Mouse (Mus musculus): ENCODE results near the gene Mfsd12. TPM values are rescaled to one million over a fixed set of nuclear protein-coding genes. Genes with fewer than 3 reads are reported as not detected.

Mfsd12 gene
- polyA plus RNA-seq, 1 experiment from 2014 or later, result 12.9 TPM

DNA sequence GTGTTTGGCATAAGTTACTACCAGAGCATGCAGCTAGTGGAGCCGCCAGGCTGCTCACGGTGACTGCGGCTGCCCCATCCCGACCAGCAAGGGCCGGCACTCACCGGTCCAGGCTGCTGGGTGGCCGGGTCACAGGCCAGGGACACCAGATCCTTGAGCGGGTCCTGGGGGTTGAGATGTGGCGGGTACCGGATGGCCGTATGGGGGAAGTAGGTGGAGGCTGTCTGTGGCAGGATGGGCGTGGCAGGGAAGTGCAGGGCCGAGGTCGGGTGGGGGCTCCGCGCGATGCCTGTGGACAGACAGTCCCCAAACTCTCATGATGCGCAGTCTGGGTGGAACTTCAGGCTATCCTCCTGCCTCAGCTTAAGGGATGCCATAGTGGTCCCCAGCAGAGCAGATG lies 47.4 kb downstream of the Mfsd12 start:
- no peak for DNase-seq (ENCODE audit: low spot score)
- peak overlapping the region; percentile 72 for H3K27ac ChIP-seq
- H3K4me3 ChIP-seq, result no peak overlapping the region; the same call in 1 of the 2 replicates
- H3K27me3 ChIP-seq (ENCODE audit: insufficient read depth, poor library complexity, severe bottlenecking), result peaks cover 94% of the 10 kb centered on the region
- peaks cover 97% of the 10 kb centered on the region for H3K4me1 ChIP-seq (replicated peaks)
- whole genome bisulfite sequencing, result 47% methylated on average over 18 of the region's 18 CpGs
- H3K9me3 ChIP-seq, result no peaks in the 10 kb centered on the region
- peaks cover 15% of the 10 kb centered on the region for H3K36me3 ChIP-seq

DNA sequence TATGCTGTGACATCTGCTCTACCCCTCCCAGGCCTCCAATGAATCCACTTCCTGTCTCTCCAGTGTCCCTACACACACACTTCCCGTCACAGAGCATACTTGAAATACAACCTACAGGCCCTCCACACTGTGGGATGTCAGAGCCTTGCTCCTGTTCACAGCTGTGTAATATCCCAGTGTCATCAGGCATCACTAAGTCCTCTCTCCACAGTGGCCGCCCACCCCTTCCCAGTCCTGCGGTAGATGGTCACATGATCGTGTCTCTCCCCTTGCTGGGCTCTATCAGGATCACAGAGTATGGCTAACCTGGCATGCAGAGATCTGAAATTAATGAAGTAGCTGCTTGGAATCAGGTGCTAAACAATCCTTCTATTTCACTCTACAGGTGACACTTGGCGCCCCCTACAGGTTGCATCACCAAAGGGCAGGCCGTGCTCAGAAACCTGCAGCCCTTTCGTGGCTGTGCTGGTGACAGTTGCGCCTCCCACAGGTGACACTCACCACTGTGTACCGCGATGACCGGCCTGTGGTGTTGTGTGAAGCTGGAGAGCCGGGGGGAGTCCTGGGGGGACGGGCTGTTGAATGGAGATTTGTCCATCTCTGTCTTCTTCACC lies 48.4 kb downstream of the Mfsd12 start:
- Histone ChIP-seq H3K27ac (no peak overlapping the region), H3K4me1 (replicated peaks) (peaks cover 97% of the 10 kb centered on the region), H3K27me3 (ENCODE audit: insufficient read depth, poor library complexity, severe bottlenecking) (peaks cover 90% of the 10 kb centered on the region), H3K36me3 (peaks cover 6% of the 10 kb centered on the region; the same call in 1 of the 2 replicates), H3K9me3 (no peaks in the 10 kb centered on the region), H3K4me3 (no peak overlapping the region)
- no peak for DNase-seq (ENCODE audit: low spot score)
- WGBS, result 40% methylated on average over 13 of the region's 13 CpGs

DNA sequence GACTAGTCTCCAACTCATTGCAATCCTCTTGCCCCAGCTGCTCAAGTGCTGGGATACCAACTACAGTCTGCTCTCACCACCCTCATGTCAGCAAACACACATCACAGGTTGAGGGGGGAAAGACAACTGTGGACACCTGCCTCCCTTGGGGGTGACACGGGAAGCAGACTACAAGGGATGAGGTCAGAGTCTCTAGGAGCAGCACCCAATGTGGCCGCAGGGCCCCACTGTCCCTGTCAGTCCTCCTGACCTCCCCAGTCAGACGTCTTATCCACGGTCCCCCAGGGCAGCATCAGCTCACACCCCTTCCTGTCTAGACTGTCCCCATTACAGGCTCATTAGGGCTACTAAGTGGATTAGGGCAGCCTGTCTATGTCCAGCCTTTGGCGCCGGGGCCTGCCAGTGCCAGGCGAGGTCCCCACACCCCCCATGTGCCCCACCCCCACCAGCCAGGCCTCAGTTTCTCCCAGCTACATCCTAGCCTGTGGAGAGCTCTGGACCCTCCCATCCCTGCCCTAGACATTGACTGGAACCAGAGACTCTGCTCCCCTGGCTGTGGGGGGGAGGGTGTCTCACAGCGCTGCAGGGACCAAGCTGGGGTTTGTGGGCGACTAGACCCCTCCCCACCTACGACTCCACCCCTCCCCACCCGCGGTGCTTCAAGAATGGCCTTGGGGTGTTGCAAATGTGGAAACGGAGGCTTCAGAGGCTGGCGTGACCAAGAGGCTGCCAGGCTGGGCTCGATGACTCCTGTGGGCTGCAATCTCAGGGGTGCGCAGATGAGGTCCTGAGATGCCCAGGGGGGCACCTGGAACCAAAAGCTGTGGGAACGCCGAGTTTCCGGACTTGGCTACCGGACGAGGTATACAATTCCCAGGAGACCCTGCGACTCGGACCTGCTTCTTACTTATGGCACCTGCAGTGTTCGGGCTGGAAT lies 49.5 kb downstream of the Mfsd12 start:
- H3K36me3 ChIP-seq, result peaks cover 6% of the 10 kb centered on the region; the same call in 1 of the 2 replicates
- H3K4me3 ChIP-seq, result peak overlapping the region; percentile 40
- no peak for DNase-seq (ENCODE audit: low spot score)
- H3K27ac ChIP-seq, result peak overlapping the region; percentile 81
- peaks cover 85% of the 10 kb centered on the region for H3K27me3 ChIP-seq (ENCODE audit: insufficient read depth, poor library complexity, severe bottlenecking)
- WGBS, result 25% methylated on average over 24 of the region's 24 CpGs
- H3K4me1 ChIP-seq (replicated peaks), result peaks cover 97% of the 10 kb centered on the region
- no peaks in the 10 kb centered on the region for H3K9me3 ChIP-seq

DNA sequence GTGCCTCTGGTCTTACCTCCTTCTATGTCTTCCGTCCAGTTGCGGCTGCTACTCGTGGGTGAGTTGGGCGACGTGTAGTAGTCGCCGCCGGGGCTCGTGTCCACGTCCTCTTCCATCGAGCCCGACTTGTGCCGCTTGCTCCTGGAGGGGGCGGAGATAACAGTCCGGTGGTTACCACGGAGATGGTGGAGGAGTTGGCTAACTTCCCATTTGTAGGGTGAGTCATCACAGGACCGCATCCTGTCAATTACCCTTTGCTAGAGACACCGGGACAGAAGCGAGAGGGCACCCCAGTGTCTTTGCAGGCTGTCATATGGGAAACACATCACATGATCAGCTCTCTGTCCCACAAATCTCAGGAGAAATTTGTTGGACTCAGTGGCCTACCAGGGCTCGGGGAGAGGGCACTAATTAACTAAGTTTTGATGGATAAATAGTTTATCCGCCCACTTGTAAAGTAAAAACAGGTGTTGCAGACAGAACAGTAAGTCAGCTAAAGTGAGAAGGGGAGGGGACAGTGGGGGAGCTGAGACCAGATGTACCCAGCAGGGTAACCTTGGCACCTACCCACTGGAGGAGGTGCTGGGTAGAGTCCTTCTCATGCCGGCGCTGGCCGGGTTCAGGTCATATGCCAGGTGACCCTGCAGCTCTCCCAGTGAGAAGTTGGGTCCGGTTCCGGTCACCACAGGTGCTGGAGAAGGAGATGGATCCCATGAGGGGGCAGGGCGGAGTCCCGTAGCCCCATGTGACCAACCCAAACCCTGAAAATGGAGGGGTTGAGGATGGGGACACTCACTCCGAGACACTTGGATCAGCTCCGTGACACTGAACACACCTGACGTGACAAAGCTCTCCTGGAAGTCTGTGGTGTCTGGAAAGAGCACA lies 50.5 kb downstream of the Mfsd12 start:
- Histone ChIP-seq H3K27me3 (ENCODE audit: insufficient read depth, poor library complexity, severe bottlenecking) (peaks cover 79% of the 10 kb centered on the region), H3K9me3 (no peaks in the 10 kb centered on the region), H3K36me3 (peaks cover 6% of the 10 kb centered on the region; the same call in 1 of the 2 replicates), H3K4me1 (replicated peaks) (peaks cover 97% of the 10 kb centered on the region), H3K27ac (peak overlapping the region; percentile 81), H3K4me3 (peak overlapping the region; percentile 40)
- WGBS, result 27% methylated on average over 31 of the region's 31 CpGs
- DNase-seq (ENCODE audit: low spot score), result peak; percentile 46

DNA sequence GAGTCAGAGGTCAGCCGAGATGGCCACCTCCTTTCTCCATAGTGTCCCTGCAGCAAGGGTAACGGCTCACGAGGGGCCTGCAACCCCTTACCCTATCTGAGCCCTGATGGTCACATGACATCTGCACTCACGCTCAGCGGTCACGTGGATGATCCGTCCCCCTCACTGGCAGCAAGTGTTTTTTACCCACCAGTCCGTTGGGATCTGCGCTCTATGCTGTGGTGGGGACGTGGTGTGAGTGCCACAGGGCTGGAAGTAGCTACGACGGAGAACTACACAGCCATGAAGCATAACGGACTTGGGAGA lies 51.1 kb downstream of the Mfsd12 start:
- peak overlapping the region; percentile 81 for H3K27ac ChIP-seq
- no peaks in the 10 kb centered on the region for H3K9me3 ChIP-seq
- H3K4me3 ChIP-seq, result peak overlapping the region; percentile 30; the same call in 1 of the 2 replicates
- no peak for DNase-seq (ENCODE audit: low spot score)
- H3K36me3 ChIP-seq, result peaks cover 6% of the 10 kb centered on the region; the same call in 1 of the 2 replicates
- 40% methylated on average over 13 of the region's 13 CpGs for WGBS
- H3K4me1 ChIP-seq (replicated peaks), result peaks cover 97% of the 10 kb centered on the region
- H3K27me3 ChIP-seq (ENCODE audit: insufficient read depth, poor library complexity, severe bottlenecking), result peaks cover 73% of the 10 kb centered on the region

DNA sequence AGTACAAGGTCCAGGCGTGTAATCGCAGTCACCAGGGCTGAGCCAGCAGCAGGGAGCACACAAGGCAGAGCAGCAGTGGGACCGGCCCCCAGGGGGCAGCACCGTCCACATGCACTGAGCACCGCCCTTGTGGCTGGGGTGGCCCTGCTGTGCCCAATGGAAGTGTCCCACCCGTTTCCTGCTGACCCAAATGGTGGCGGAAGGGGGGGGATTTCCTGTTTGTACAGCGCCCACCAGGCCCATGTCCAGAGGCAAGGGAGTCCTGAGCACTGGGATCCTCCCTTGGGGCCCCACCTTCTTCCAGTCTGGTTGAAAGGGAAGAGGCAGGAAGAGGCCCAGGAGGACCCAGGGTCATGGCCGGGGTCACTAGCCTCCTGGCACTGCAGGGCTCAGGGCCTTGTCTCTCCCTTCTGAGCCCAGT lies 51.6 kb downstream of the Mfsd12 start:
- 14% methylated on average over 9 of the region's 9 CpGs for WGBS
- DNase-seq (ENCODE audit: low spot score), result peak; percentile 78
- H3K27ac ChIP-seq, result peak overlapping the region; percentile 81
- peaks cover 68% of the 10 kb centered on the region for H3K27me3 ChIP-seq (ENCODE audit: insufficient read depth, poor library complexity, severe bottlenecking)
- peaks cover 97% of the 10 kb centered on the region for H3K4me1 ChIP-seq (replicated peaks)
- no peaks in the 10 kb centered on the region for H3K9me3 ChIP-seq
- H3K36me3 ChIP-seq, result peaks cover 6% of the 10 kb centered on the region; the same call in 1 of the 2 replicates
- peak overlapping the region; percentile 30 for H3K4me3 ChIP-seq

DNA sequence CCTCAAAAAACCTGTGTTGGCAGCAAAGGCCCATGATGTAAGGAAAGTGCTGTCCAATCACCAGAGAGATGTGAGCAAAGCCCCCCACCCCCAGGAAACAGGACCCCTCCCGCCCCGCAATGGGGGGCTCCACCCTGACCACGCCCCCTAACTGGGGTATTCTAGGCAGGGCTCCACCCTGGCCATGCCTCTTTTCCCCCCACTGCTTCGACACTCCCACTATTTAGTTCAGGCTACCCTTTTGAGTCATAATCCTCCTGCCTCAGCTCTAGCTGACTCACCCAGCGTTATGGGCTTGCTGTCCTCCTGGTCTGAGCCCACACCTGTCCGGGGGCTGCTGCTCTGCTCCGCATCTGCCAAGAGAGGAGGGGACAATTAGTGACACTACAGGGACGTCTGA lies 52.0 kb downstream of the Mfsd12 start:
- Histone ChIP-seq H3K4me1 (replicated peaks) (peaks cover 97% of the 10 kb centered on the region), H3K27me3 (ENCODE audit: insufficient read depth, poor library complexity, severe bottlenecking) (peaks cover 64% of the 10 kb centered on the region), H3K9me3 (no peaks in the 10 kb centered on the region), H3K4me3 (peak overlapping the region; percentile 30), H3K36me3 (peaks cover 6% of the 10 kb centered on the region; the same call in 1 of the 2 replicates), H3K27ac (peak overlapping the region; percentile 81)
- DNase-seq (ENCODE audit: low spot score), result no peak
- 18% methylated on average over 8 of the region's 8 CpGs for WGBS

DNA sequence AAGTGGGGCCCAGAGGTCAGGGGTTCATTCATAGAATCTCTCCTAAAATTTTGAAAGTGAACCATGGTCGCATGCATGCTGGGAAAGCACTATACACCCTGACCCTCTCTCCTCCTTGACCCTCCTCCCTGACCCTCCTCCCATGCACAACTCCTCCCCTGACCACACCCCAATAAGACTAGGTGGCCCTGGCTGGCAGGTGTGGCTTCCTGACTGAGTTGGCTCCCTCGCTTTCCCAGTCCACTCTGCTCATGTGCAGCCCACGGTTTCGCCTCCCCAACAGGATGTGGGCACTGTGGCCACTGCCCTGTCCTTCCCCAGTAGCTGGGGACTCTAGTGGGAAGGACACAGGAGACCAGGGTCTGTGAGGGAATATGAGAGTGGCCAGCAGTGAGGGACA lies 53.1 kb downstream of the Mfsd12 start:
- DNase-seq (ENCODE audit: low spot score), result no peak
- Histone ChIP-seq H3K9me3 (no peaks in the 10 kb centered on the region), H3K27me3 (ENCODE audit: insufficient read depth, poor library complexity, severe bottlenecking) (peaks cover 54% of the 10 kb centered on the region), H3K36me3 (peaks cover 6% of the 10 kb centered on the region; the same call in 1 of the 2 replicates), H3K27ac (peak overlapping the region; percentile 88), H3K4me1 (replicated peaks) (peaks cover 100% of the 10 kb centered on the region), H3K4me3 (peak overlapping the region; percentile 30; the same call in 1 of the 2 replicates)
- 65% methylated on average over 4 of the region's 4 CpGs for WGBS

DNA sequence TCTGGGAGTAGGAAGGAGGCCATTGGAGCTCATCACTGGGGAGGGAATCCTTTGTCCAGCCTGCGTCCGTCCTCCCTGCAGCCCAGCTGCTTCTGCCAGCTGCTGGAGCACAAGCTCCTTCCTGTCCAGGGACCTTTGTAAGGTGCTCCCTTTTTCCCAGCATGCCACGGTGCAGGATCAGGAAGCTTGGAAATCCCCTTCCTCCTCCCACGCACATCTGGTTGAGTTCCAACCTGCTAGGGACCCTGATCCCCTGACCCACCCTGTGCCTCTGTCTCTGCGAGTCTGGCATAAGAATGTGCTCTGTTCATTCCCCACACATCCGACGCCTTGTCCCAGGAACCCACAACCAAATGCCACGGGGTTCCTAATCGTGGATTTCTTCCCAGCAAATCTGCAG lies 53.7 kb downstream of the Mfsd12 start:
- peaks cover 100% of the 10 kb centered on the region for H3K4me1 ChIP-seq (replicated peaks)
- no peak overlapping the region for H3K4me3 ChIP-seq
- H3K36me3 ChIP-seq, result peaks cover under 1% of the 10 kb centered on the region; the same call in 1 of the 2 replicates
- no peaks in the 10 kb centered on the region for H3K9me3 ChIP-seq
- 84% methylated on average over 9 of the region's 9 CpGs for WGBS
- DNase-seq (ENCODE audit: low spot score), result no peak
- H3K27ac ChIP-seq, result peak overlapping the region; percentile 88
- peaks cover 51% of the 10 kb centered on the region for H3K27me3 ChIP-seq (ENCODE audit: insufficient read depth, poor library complexity, severe bottlenecking)

DNA sequence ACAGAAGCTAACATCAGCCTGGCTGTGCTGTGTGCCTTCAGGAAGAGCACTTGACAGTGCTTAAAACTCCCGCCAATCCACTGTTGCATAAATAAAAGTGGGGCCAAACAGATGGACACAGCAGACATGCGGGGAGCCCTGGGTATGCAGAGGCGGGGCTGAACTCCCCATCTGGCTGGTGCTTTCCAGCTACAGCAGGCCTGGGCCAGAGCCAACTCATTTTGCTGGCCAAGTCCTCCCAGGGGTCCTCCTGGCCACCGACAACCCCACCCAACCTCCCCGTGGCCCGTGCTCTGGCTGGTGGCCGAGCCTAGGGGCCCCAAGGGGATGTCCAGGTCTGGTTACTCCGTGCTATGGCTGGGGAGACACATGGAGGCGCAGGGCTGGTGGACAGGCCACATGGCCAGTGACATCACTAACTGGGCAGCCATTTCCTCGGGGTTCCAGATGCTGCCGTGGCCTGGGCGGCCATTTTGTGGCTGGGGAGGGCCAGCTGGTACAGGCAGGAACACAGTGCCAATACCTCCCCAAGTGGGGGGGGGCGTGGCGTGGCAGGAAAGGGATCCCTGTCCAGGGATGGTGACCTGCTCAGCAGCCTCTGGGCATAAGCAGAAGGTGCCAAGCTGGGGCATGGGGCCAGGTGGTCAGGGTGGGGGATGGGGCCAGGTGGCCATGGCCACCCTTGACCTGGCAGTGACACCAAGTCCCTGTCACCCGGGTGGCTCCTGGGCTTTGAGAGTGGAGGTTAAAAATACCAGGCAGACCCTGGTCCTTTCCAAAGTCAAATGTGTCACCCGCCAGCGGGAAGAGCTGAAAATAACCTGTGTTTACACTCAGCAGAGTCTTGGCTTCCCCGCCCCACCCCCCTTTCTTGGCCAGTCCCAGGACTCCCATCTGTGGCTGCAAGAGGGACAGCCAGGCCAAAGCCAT lies 54.4 kb downstream of the Mfsd12 start:
- Histone ChIP-seq H3K4me3 (no peak overlapping the region), H3K36me3 (no peaks in the 10 kb centered on the region; the same call in 1 of the 2 replicates)

DNA sequence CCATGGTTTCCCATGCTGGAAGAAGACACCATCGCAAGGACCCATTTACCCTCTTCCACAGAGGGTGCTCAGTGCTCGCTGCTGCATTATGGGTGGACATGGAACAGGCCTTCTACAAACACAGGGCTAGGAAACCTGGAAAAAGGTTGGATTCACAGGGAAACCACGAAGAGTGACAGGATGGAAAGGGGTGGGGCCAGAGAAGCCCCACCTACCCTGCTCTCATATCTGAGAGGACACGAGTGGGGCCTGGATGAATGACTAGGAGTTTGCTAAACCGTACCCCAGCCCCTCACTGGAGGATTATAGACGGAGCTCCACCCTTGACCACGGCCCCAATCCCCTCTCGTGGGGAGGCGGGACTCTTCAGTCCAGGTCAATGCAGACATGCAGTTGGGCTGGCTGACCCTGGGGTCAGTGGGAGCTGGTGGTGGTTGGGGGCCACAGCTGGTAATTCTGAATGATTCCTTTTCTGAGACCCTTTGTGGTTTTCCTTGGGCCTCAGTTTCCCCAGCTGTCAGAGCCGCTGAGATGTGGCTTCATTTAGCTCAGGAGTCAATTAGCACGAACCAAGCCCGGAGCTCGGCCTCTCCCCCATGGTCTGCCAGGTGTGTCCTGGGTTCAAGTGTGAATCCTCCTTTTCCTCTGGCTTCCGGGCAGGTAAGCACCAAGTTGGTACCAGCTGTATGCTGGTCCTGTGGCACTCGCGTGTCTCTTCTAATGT lies 55.5 kb downstream of the Mfsd12 start:
- Histone ChIP-seq H3K27me3 (ENCODE audit: insufficient read depth, poor library complexity, severe bottlenecking) (peaks cover 43% of the 10 kb centered on the region), H3K4me3 (no peak overlapping the region), H3K4me1 (replicated peaks) (peaks cover 100% of the 10 kb centered on the region), H3K27ac (peak overlapping the region; percentile 88), H3K36me3 (no peaks in the 10 kb centered on the region; the same call in 1 of the 2 replicates), H3K9me3 (no peaks in the 10 kb centered on the region)
- WGBS, result 79% methylated on average over 16 of the region's 16 CpGs
- DNase-seq (ENCODE audit: low spot score), result no peak

More for the DNA sequence above, 54.4 kb downstream of the Mfsd12 start:
- Histone ChIP-seq H3K27ac (peak overlapping the region; percentile 88), H3K27me3 (ENCODE audit: insufficient read depth, poor library complexity, severe bottlenecking) (peaks cover 44% of the 10 kb centered on the region), H3K4me1 (replicated peaks) (peaks cover 100% of the 10 kb centered on the region), H3K9me3 (no peaks in the 10 kb centered on the region)
- 79% methylated on average over 18 of the region's 18 CpGs for WGBS
- DNase-seq (ENCODE audit: low spot score), result no peak
